Mouse (Mus musculus) ES-Bruce4 (cell line): ENCODE results near the gene Fetub. TPM values are rescaled to one million over a fixed set of nuclear protein-coding genes. Genes with fewer than 3 reads are reported as not detected.

ENCODE experiments used
- H3K27ac ChIP-seq: 2 replicates; pipeline ENCODE4 v1.5.1; 2012; ENCODE audit warnings: low read length, inconsistent platforms; ENCODE audit not compliant: insufficient read depth
- H3K27me3 ChIP-seq: 2 replicates; pipeline ENCODE4 v1.6.1; 2012; ENCODE audit warnings: mild to moderate bottlenecking, low read length, inconsistent platforms; ENCODE audit not compliant: control insufficient read depth, poor library complexity, insufficient read depth, severe bottlenecking
- H3K36me3 ChIP-seq: 2 replicates; pipeline ENCODE4 v1.6.1; 2012; ENCODE audit warnings: inconsistent platforms, mild to moderate bottlenecking, low read length, moderate library complexity; ENCODE audit not compliant: control insufficient read depth, poor library complexity, insufficient read depth, severe bottlenecking
- H3K4me1 ChIP-seq: one replicate; pipeline ENCODE4 v1.8.1; 2011; ENCODE audit warnings: low read length; ENCODE audit not compliant: control insufficient read depth, insufficient read depth
- H3K4me3 ChIP-seq: 2 replicates; pipeline ENCODE4 v1.5.1; 2011; ENCODE audit warnings: low read depth, mild to moderate bottlenecking, low read length
- H3K9ac ChIP-seq: 2 replicates; pipeline ENCODE4 v1.6.1; 2012; ENCODE audit warnings: low read depth, mild to moderate bottlenecking, inconsistent platforms; ENCODE audit not compliant: poor library complexity, severe bottlenecking
- H3K9me3 ChIP-seq: replicated peaks from 2 replicates; pipeline ENCODE4 v1.6.1; 2012; ENCODE audit warnings: mild to moderate bottlenecking, low read length, inconsistent platforms; ENCODE audit not compliant: control insufficient read depth, poor library complexity, insufficient read depth, severe bottlenecking
- CTCF ChIP-seq: IDR thresholded peaks from one replicate; pipeline ENCODE4 v1.8.1; 2011; ENCODE audit warnings: low read depth, low read length
- EP300 ChIP-seq: IDR thresholded peaks from 2 replicates; pipeline ENCODE4 v1.6.1; 2011; ENCODE audit warnings: low read depth, low read length; ENCODE audit not compliant: insufficient read depth
- POLR2A ChIP-seq: IDR thresholded peaks from one replicate; pipeline ENCODE4 v1.8.1; 2011; ENCODE audit warnings: low read length; ENCODE audit not compliant: insufficient read depth
- polyA plus RNA-seq: library from polyadenylated mRNA; stranded (reverse); fragments of >200 nt; gene quantifications from 2 replicates; pipeline ENCODE4 v1.2.4, GENCODE M21; 2011; ENCODE audit warnings: low read depth; ENCODE audit not compliant: missing spikeins, insufficient read depth, insufficient read length

Gene Fetub
- polyA plus RNA-seq, 1 experiment = 2.2 TPM

GRCm38 (mm10) chr16:22914276-22914675 is 3.9 kb upstream of the Fetub start:
- Histone ChIP-seq H3K27ac (no peak overlapping the region), H3K4me1 (peaks cover 6% of the 10 kb centered on the region), H3K27me3 (no peaks in the 10 kb centered on the region), H3K36me3 (no peaks in the 10 kb centered on the region), H3K9me3 (no peaks in the 10 kb centered on the region), H3K9ac (no peak overlapping the region), H3K4me3 (no peak overlapping the region)
- no peak for TF ChIP-seq EP300
- no peak for TF ChIP-seq CTCF
- no peak for TF ChIP-seq POLR2A

GRCm38 (mm10) chr16:22918664-22919312 is 654 bp downstream of the Fetub start:
- Histone ChIP-seq H3K4me1 (peaks cover 6% of the 10 kb centered on the region), H3K9me3 (no peaks in the 10 kb centered on the region), H3K36me3 (no peaks in the 10 kb centered on the region), H3K27me3 (no peaks in the 10 kb centered on the region), H3K4me3 (no peak overlapping the region), H3K27ac (no peak overlapping the region), H3K9ac (no peak overlapping the region)
- TF ChIP-seq CTCF = no peak
- TF ChIP-seq EP300 = no peak
- TF ChIP-seq POLR2A = no peak

GRCm38 (mm10) chr16:22919971-22920854 is 2.1 kb downstream of the Fetub start:
- Histone ChIP-seq H3K9ac (no peak overlapping the region), H3K36me3 (no peaks in the 10 kb centered on the region), H3K4me3 (no peak overlapping the region; the same call in 1 of the 2 replicates), H3K27ac (no peak overlapping the region), H3K27me3 (no peaks in the 10 kb centered on the region), H3K9me3 (no peaks in the 10 kb centered on the region), H3K4me1 (peaks cover 6% of the 10 kb centered on the region)
- TF ChIP-seq EP300 (peak; percentile 63), CTCF (no peak)

GRCm38 (mm10) chr16:22921761-22922160 is 3.6 kb downstream of the Fetub start:
- Histone ChIP-seq H3K9ac (no peak overlapping the region), H3K27ac (no peak overlapping the region), H3K36me3 (no peaks in the 10 kb centered on the region), H3K4me3 (no peak overlapping the region), H3K4me1 (peaks cover 6% of the 10 kb centered on the region), H3K9me3 (no peaks in the 10 kb centered on the region), H3K27me3 (no peaks in the 10 kb centered on the region)
- TF ChIP-seq CTCF = no peak
- no peak for TF ChIP-seq EP300
- no peak for TF ChIP-seq POLR2A

GRCm38 (mm10) chr16:22922433-22922832 is 4.3 kb downstream of the Fetub start:
- no peak overlapping the region for H3K9ac ChIP-seq
- no peak overlapping the region for H3K4me3 ChIP-seq
- H3K36me3 ChIP-seq = no peaks in the 10 kb centered on the region
- H3K27me3 ChIP-seq = no peaks in the 10 kb centered on the region
- no peak overlapping the region for H3K27ac ChIP-seq
- no peaks in the 10 kb centered on the region for H3K9me3 ChIP-seq
- H3K4me1 ChIP-seq = peaks cover 6% of the 10 kb centered on the region
- no peak for TF ChIP-seq CTCF
- TF ChIP-seq POLR2A = no peak
- TF ChIP-seq EP300 = no peak

GRCm38 (mm10) chr16:22929575-22929974 is 11.4 kb downstream of the Fetub start:
- H3K4me3 ChIP-seq = no peak overlapping the region
- H3K9ac ChIP-seq = no peak overlapping the region
- no peaks in the 10 kb centered on the region for H3K27me3 ChIP-seq
- no peaks in the 10 kb centered on the region for H3K9me3 ChIP-seq
- no peaks in the 10 kb centered on the region for H3K36me3 ChIP-seq
- H3K4me1 ChIP-seq = no peaks in the 10 kb centered on the region
- H3K27ac ChIP-seq = no peak overlapping the region
- TF ChIP-seq POLR2A (no peak), CTCF (no peak), EP300 (no peak)
